Mouse (Mus musculus) C2C12 (cell line): ENCODE measurements at regions not wholly inside any gene's neighbourhood (a gene's known extent, or its start where the extent isn't known, plus 50 kb on each side); places are given as distances from the start of the nearest gene placed in this dataset.

Experiments used
- H3K27me3 ChIP-seq: one replicate; pipeline ENCODE4 v1.6.1; 2011; ENCODE audit not compliant: control insufficient read depth, insufficient read depth, insufficient read length
- H3K36me3 ChIP-seq: one replicate; pipeline ENCODE4 v1.6.1; 2011; ENCODE audit not compliant: control insufficient read depth, insufficient read depth
- H3K4me3 ChIP-seq: one replicate; pipeline ENCODE4 v1.5.1; 2011; ENCODE audit warnings: mild to moderate bottlenecking, control low read depth; ENCODE audit not compliant: poor library complexity, insufficient read depth, severe bottlenecking
- H3K79me2 ChIP-seq: one replicate; pipeline ENCODE4 v1.6.1; 2011; ENCODE audit not compliant: control insufficient read depth, insufficient read depth
- H3K79me3 ChIP-seq: one replicate; pipeline ENCODE4 v1.6.1; 2011; ENCODE audit warnings: low read depth, control low read depth
- H3ac ChIP-seq: one replicate; pipeline ENCODE3; 2011; ENCODE audit warnings: low read depth; ENCODE audit not compliant: control insufficient read depth, insufficient read length
- CEBPB ChIP-seq: IDR thresholded peaks from one replicate; pipeline ENCODE4 v1.6.1; 2011; ENCODE audit warnings: low read depth, mild to moderate bottlenecking, control low read depth, moderate library complexity
- CTCF ChIP-seq: IDR thresholded peaks from one replicate; pipeline ENCODE4 v1.5.1; 2011; ENCODE audit not compliant: control insufficient read depth, insufficient read depth, insufficient read length
- FOSL1 ChIP-seq: IDR thresholded peaks from one replicate; pipeline ENCODE4 v1.8.0; 2011; ENCODE audit warnings: mild to moderate bottlenecking, low read length; ENCODE audit not compliant: poor library complexity, insufficient read depth, severe bottlenecking
- MAX ChIP-seq: IDR thresholded peaks from one replicate; pipeline ENCODE4 v1.6.1; 2011; ENCODE audit warnings: mild to moderate bottlenecking, control low read depth
- MYOD1 ChIP-seq: IDR thresholded peaks from one replicate; pipeline ENCODE4 v1.6.1; 2011; ENCODE audit warnings: low read depth; ENCODE audit not compliant: control insufficient read depth, insufficient read length
- MYOG ChIP-seq: IDR thresholded peaks from one replicate; pipeline ENCODE4 v1.6.1; 2011; ENCODE audit not compliant: control insufficient read depth, insufficient read length; ENCODE audit errors: extremely low read depth
- USF1 ChIP-seq: IDR thresholded peaks from one replicate; pipeline ENCODE4 v1.6.1; 2011; ENCODE audit warnings: low read depth, mild to moderate bottlenecking, control low read depth, moderate library complexity

- Histone ChIP-seq H3ac (no peak overlapping the region), H3K4me3 (no peak overlapping the region), H3K27me3 (peaks cover 14% of the 10 kb centered on the region), H3K36me3 (no peaks in the 10 kb centered on the region), H3K79me2 (no peaks in the 10 kb centered on the region), H3K79me3 (no peaks in the 10 kb centered on the region)
- TF ChIP-seq MYOG (no peak), USF1 (no peak), CTCF (no peak), MAX (no peak), MYOD1 (no peak), CEBPB (no peak), FOSL1 (no peak)
Observed at GRCm38 (mm10) chr19:54099292-54099691, 55.3 kb downstream of the Adra2a start.

- H3K79me3 ChIP-seq: no peaks in the 10 kb centered on the region
- no peak overlapping the region for H3K4me3 ChIP-seq
- H3K79me2 ChIP-seq: no peaks in the 10 kb centered on the region
- TF ChIP-seq USF1 (no peak), MAX (no peak), CEBPB (no peak), MYOG (no peak), CTCF (no peak), MYOD1 (no peak), FOSL1 (no peak)
- H3K36me3 ChIP-seq: no peaks in the 10 kb centered on the region
- H3K27me3 ChIP-seq: peaks cover 10% of the 10 kb centered on the region
- no peak overlapping the region for H3ac ChIP-seq
Observed at GRCm38 (mm10) chr19:54099769-54100168, 55.8 kb downstream of the Adra2a start.

GRCm38 (mm10) chr19:54106571-54106970 lies 62.6 kb downstream of the Adra2a start:
- TF ChIP-seq MYOG (no peak), USF1 (no peak), FOSL1 (no peak), CTCF (no peak), MAX (no peak), CEBPB (no peak), MYOD1 (no peak)
- no peaks in the 10 kb centered on the region for H3K79me3 ChIP-seq
- H3K27me3 ChIP-seq: peaks cover 5% of the 10 kb centered on the region
- no peak overlapping the region for H3K4me3 ChIP-seq
- no peaks in the 10 kb centered on the region for H3K79me2 ChIP-seq
- no peak overlapping the region for H3ac ChIP-seq
- H3K36me3 ChIP-seq: no peaks in the 10 kb centered on the region

- H3K4me3 ChIP-seq: no peak overlapping the region
- no peak overlapping the region for H3ac ChIP-seq
- no peaks in the 10 kb centered on the region for H3K79me3 ChIP-seq
- no peaks in the 10 kb centered on the region for H3K36me3 ChIP-seq
- peaks cover 8% of the 10 kb centered on the region for H3K27me3 ChIP-seq
- TF ChIP-seq MAX: no peak
- TF ChIP-seq FOSL1: no peak
- no peak for TF ChIP-seq CEBPB
- TF ChIP-seq CTCF: no peak
- TF ChIP-seq MYOG: no peak
- H3K79me2 ChIP-seq: no peaks in the 10 kb centered on the region
Observed at GRCm38 (mm10) chr19:54107103-54107821, 63.3 kb downstream of the Adra2a start.

- no peak for TF ChIP-seq USF1
- TF ChIP-seq FOSL1: no peak
- TF ChIP-seq MYOG: no peak
- no peak for TF ChIP-seq CTCF
- TF ChIP-seq MAX: no peak
- no peak for TF ChIP-seq MYOD1
- no peak for TF ChIP-seq CEBPB
- H3K36me3 ChIP-seq: no peaks in the 10 kb centered on the region
- H3K4me3 ChIP-seq: no peak overlapping the region
- H3ac ChIP-seq: no peak overlapping the region
- peaks cover 8% of the 10 kb centered on the region for H3K27me3 ChIP-seq
- no peaks in the 10 kb centered on the region for H3K79me2 ChIP-seq
- H3K79me3 ChIP-seq: no peaks in the 10 kb centered on the region
Observed at GRCm38 (mm10) chr19:54110080-54110479, 66.1 kb downstream of the Adra2a start.

GRCm38 (mm10) chr19:54112691-54113090 lies 68.7 kb downstream of the Adra2a start:
- no peak overlapping the region for H3ac ChIP-seq
- no peaks in the 10 kb centered on the region for H3K79me3 ChIP-seq
- H3K36me3 ChIP-seq: no peaks in the 10 kb centered on the region
- no peak overlapping the region for H3K4me3 ChIP-seq
- TF ChIP-seq CTCF (no peak), CEBPB (no peak), FOSL1 (no peak), MAX (no peak), MYOD1 (no peak), USF1 (no peak), MYOG (no peak)
- H3K27me3 ChIP-seq: peaks cover 8% of the 10 kb centered on the region
- no peaks in the 10 kb centered on the region for H3K79me2 ChIP-seq
